Mouse (Mus musculus): ENCODE results near the gene Ago3.

DNA sequence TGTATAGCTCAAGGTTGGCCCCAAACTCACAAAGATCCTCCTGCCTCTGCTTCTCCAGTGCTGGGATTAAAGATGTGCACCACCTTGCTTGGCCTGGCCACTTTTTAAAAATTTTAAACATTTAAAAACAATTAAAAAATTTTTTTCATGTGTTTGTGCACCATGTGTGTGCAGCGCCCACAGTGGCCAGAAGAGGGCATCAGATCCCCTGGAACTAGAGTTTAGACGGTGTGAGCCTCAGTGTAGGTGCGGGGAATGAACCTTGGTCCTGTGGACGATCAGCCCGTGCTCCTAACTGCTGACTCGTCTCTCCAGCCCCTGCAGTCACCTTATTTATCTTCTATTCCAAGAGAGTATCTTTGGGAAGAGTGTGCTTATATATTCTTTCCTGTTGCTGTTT, 123.3 kb downstream of the Ago3 start:
- no peak for TF ChIP-seq ZC3H11A (IDR thresholded peaks at IDR 0.05; ENCODE audit: borderline replicate concordance, low read depth, low read length)
- TF ChIP-seq HCFC1 (IDR thresholded peaks at IDR 0.05; ENCODE audit: borderline replicate concordance, insufficient read depth, low read length) = no peak
- TF ChIP-seq ZNF384 (IDR thresholded peaks at IDR 0.05; ENCODE audit: low read depth, low read length) = no peak
- TF ChIP-seq MAFK (IDR thresholded peaks at IDR 0.05; ENCODE audit: insufficient read depth, low read depth, low read length) = no peak
